Mouse (Mus musculus): ENCODE data around the gene Rbbp7. TPM values are rescaled to one million over a fixed set of nuclear protein-coding genes. Genes with fewer than 3 reads are reported as not detected.

Rbbp7 gene
- polyA plus RNA-seq (2014; fragmentation: Nextera tagmentation; extraction: Ambion mirVana): 366 and 367 TPM in 2 replicates

DNA sequence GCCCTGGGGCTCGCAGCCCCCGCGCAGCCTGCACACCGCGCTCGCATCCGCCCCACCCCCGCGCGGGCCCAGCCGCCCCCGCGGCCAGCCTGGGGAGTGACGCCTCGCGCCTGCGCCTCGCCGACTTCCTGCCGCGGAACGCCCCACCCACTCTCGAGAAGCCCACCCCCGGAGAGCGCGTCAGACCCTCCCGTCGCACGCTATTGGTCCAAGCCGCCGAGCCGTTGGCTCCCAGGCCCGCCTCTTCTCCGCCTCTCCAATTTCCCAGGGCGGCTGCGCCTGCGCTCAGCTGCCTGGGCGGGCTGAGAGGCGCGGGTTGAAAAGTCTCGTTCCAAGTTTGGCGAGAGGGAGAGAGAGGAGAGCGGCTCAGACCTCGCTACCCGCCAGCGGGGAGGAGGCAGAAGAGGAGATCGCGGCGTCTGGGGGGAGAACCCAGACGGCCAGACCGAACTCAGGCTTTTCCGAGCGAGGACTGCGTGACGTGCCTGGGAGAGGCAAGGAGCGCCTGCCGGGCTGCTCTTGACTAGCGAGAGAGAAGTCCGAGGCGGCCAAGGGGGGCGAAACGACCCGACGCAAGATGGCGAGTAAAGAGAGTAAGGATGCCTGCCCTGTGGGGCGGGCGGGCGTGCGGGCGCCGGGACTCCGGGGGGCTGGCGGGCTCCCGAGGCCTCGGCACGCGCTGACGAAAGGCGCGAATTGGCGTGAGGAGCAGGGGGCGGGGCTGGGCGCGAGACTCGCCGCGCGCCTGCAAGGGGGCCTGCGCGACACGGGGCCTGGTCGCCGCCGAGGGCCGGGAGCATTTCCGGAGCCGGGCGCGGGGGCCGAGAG lies at the start of gene Rbbp7:
Gene Rbbp7, plus strand, starts transcription at position 288 of the 828 bp plus-strand sequence.
- WGBS: 21% methylated on average over 61 of the region's 100 CpGs
- H3K4me3 ChIP-seq (ENCODE audit: low read depth, low read length): peak within 1 kb of the TSS; percentile 49
- no peaks in the 10 kb centered on the region for H3K27me3 ChIP-seq (ENCODE audit: control insufficient read depth, insufficient read depth, low read length)
- peak; percentile 97 for ATAC-seq (replicated peaks; ENCODE audit: low FRiP score)
- peak within 1 kb of the TSS; percentile 44 for H3K4me2 ChIP-seq (ENCODE audit: low read depth, low read length, severe bottlenecking)
- peak within 1 kb of the TSS; percentile 71 for H3K9ac ChIP-seq (ENCODE audit: low read length)
- no peaks in the 10 kb centered on the region for H3K36me3 ChIP-seq (ENCODE audit: control insufficient read depth, insufficient read depth, low read length)
- no peaks in the 10 kb centered on the region for H3K9me3 ChIP-seq (ENCODE audit: control insufficient read depth, low read length)
- H3K27ac ChIP-seq (ENCODE audit: low read depth, low read length): peak within 1 kb of the TSS; percentile 94
- H3K4me1 ChIP-seq (replicated peaks; ENCODE audit: control insufficient read depth, insufficient read depth, low read length): no peaks in the 10 kb centered on the region
- DNase-seq (ENCODE audit: low spot score): peak; percentile 96

DNA sequence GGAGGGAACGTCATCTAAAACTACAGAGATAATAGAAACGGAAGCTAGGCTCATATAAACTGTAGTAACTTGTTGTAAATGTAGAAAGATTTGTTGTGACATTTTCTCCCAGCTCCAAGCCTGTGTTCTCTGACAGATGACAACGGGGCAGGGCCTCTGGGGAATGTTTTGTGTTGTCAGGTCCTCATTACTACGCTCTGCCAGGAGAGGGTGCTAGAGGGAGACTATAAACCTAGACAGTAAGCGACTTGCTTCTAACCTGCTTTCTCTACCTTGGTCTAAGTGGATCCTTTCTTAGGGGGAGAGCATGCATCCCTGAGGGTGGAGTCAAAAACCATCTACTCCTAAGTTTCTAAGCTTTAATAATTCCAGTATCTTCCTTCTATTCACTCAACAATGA lies 42.4 kb upstream of the Rbbp7 start:
- H3K36me3 ChIP-seq (ENCODE audit: control insufficient read depth, insufficient read depth, low read length): no peaks in the 10 kb centered on the region
- H3K9me3 ChIP-seq (ENCODE audit: control insufficient read depth, low read length): no peaks in the 10 kb centered on the region
- no peak overlapping the region for H3K4me3 ChIP-seq (ENCODE audit: low read depth, low read length)
- WGBS: 37% methylated on average over 5 of the region's 5 CpGs
- H3K27ac ChIP-seq (ENCODE audit: low read depth, low read length): no peak overlapping the region
- H3K4me1 ChIP-seq (replicated peaks; ENCODE audit: control insufficient read depth, insufficient read depth, low read length): no peaks in the 10 kb centered on the region
- no peaks in the 10 kb centered on the region for H3K27me3 ChIP-seq (ENCODE audit: control insufficient read depth, insufficient read depth, low read length)
- H3K9ac ChIP-seq (ENCODE audit: low read length): no peak overlapping the region
- no peak overlapping the region for H3K4me2 ChIP-seq (ENCODE audit: low read depth, low read length, severe bottlenecking)
- peak; percentile 60; the same call in 1 of the 2 replicates for ATAC-seq (replicated peaks; ENCODE audit: low FRiP score)
- DNase-seq (ENCODE audit: low spot score): peak; percentile 66

DNA sequence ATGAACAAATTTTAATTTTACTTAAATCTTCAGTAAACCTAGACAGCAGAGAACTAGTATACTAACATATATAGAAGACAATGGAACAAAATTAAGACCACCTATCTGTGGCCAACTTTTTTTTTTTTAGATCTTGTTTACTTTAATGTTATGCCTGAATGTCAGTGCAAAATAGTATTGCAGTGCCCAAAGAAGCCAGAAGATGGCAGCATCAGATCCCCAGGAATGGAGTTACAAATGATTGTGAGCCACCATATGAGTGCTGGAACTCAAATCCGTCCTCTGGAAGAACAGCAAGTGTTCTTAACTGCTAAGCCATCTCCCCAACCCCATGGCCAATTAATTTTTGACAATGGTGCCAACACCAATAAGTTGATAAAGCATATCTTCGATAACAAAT lies 40.6 kb upstream of the Rbbp7 start:
- no peaks in the 10 kb centered on the region for H3K36me3 ChIP-seq (ENCODE audit: control insufficient read depth, insufficient read depth, low read length)
- ATAC-seq (replicated peaks; ENCODE audit: low FRiP score) (no peak), DNase-seq (ENCODE audit: low spot score) (no peak)
- no peaks in the 10 kb centered on the region for H3K27me3 ChIP-seq (ENCODE audit: control insufficient read depth, insufficient read depth, low read length)
- H3K4me1 ChIP-seq (replicated peaks; ENCODE audit: control insufficient read depth, insufficient read depth, low read length): no peaks in the 10 kb centered on the region
- H3K4me3 ChIP-seq (ENCODE audit: low read depth, low read length): no peak overlapping the region
- H3K27ac ChIP-seq (ENCODE audit: low read depth, low read length): no peak overlapping the region
- no peaks in the 10 kb centered on the region for H3K9me3 ChIP-seq (ENCODE audit: control insufficient read depth, low read length)
- no peak overlapping the region for H3K9ac ChIP-seq (ENCODE audit: low read length)
- 33% methylated on average over 2 of the region's 2 CpGs for WGBS
- no peak overlapping the region for H3K4me2 ChIP-seq (ENCODE audit: low read depth, low read length, severe bottlenecking)

DNA sequence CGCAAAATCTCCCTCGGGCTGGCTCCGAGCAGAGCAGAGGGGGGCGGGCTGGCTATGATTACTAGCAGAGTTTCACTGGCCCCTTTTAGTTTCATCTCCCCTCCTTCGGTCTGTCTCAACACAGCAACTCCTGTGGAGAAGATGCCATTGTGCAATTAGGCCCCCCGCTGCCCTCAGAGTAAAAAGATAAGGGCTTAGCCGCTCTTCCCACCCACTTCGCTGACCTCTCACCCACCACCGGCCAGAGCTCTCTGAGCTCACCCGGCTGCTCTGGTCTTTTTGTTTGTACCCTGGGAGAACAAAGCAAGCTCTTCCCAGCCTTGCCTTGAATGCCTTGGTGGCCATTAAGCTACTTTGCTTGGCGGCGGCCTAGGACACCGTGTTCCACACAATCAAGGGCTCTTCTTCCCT lies 32.8 kb upstream of the Rbbp7 start:
- ATAC-seq (replicated peaks; ENCODE audit: low FRiP score): peak; percentile 77
- WGBS: 18% methylated on average over 13 of the region's 13 CpGs

DNA sequence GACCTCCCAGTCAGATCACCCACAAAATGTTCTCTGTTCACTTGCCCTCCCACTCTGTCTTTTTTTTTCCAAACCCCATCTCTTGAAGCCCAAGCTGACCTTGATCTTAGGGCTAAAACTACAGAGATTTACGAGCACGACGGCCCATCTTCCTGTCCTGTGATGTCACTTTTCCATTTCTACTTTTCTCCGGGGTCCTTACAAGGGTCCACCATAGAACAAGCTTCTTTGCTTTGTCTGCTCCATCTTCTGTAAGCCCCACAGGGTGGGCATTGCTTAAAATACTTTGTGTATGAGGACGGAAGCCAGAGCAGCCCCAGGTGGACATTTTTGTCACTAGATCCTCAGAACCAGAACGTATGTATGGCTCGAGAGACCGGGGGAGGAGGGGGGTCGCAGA lies 32.4 kb upstream of the Rbbp7 start:
- no peaks in the 10 kb centered on the region for H3K9me3 ChIP-seq (ENCODE audit: control insufficient read depth, low read length)
- ATAC-seq (replicated peaks; ENCODE audit: low FRiP score): peak; percentile 37
- 41% methylated on average over 9 of the region's 9 CpGs for WGBS

More for the DNA sequence above, 32.8 kb upstream of the Rbbp7 start:
- H3K36me3 ChIP-seq (ENCODE audit: control insufficient read depth, insufficient read depth, low read length): no peaks in the 10 kb centered on the region
- DNase-seq (ENCODE audit: low spot score): peak; percentile 56
- H3K4me3 ChIP-seq (ENCODE audit: low read depth, low read length): no peak overlapping the region
- H3K9ac ChIP-seq (ENCODE audit: low read length): no peak overlapping the region
- no peak overlapping the region for H3K4me2 ChIP-seq (ENCODE audit: low read depth, low read length, severe bottlenecking)
- H3K9me3 ChIP-seq (ENCODE audit: control insufficient read depth, low read length): no peaks in the 10 kb centered on the region
- no peaks in the 10 kb centered on the region for H3K27me3 ChIP-seq (ENCODE audit: control insufficient read depth, insufficient read depth, low read length)
- H3K4me1 ChIP-seq (replicated peaks; ENCODE audit: control insufficient read depth, insufficient read depth, low read length): no peaks in the 10 kb centered on the region
- no peak overlapping the region for H3K27ac ChIP-seq (ENCODE audit: low read depth, low read length)

DNA sequence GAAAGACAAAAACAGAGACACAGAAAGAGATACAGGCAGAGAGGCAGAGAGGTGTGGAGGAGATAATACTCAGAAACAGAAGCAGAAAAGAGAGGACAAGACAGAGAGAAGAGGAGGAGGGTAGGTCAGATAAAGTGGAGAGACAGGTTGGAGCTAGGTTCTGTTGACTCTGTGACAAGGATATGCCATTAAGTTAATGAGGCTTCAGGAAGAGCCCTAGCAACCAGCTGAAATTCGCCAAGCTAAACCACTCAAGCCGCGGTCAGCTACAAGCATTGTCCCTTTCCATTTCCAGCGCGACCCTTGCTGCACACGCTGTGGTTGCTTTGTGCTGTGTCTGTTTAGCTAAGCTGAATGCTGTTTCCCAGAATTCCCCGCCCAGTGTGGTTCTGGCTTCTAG lies 32.0 kb upstream of the Rbbp7 start:
- peak; percentile 56 for DNase-seq (ENCODE audit: low spot score)
- Histone ChIP-seq H3K9ac (ENCODE audit: low read length) (no peak overlapping the region), H3K9me3 (ENCODE audit: control insufficient read depth, low read length) (no peaks in the 10 kb centered on the region), H3K27me3 (ENCODE audit: control insufficient read depth, insufficient read depth, low read length) (no peaks in the 10 kb centered on the region), H3K27ac (ENCODE audit: low read depth, low read length) (no peak overlapping the region), H3K36me3 (ENCODE audit: control insufficient read depth, insufficient read depth, low read length) (no peaks in the 10 kb centered on the region), H3K4me2 (ENCODE audit: low read depth, low read length, severe bottlenecking) (no peak overlapping the region), H3K4me1 (replicated peaks; ENCODE audit: control insufficient read depth, insufficient read depth, low read length) (no peaks in the 10 kb centered on the region), H3K4me3 (ENCODE audit: low read depth, low read length) (no peak overlapping the region)
- peak; percentile 61 for ATAC-seq (replicated peaks; ENCODE audit: low FRiP score)
- WGBS: 25% methylated on average over 7 of the region's 7 CpGs

More for the DNA sequence above, 32.4 kb upstream of the Rbbp7 start:
- Histone ChIP-seq H3K4me2 (ENCODE audit: low read depth, low read length, severe bottlenecking) (no peak overlapping the region), H3K36me3 (ENCODE audit: control insufficient read depth, insufficient read depth, low read length) (no peaks in the 10 kb centered on the region), H3K9ac (ENCODE audit: low read length) (no peak overlapping the region), H3K4me3 (ENCODE audit: low read depth, low read length) (no peak overlapping the region), H3K4me1 (replicated peaks; ENCODE audit: control insufficient read depth, insufficient read depth, low read length) (no peaks in the 10 kb centered on the region), H3K27ac (ENCODE audit: low read depth, low read length) (no peak overlapping the region), H3K27me3 (ENCODE audit: control insufficient read depth, insufficient read depth, low read length) (no peaks in the 10 kb centered on the region)
- no peak for DNase-seq (ENCODE audit: low spot score)

DNA sequence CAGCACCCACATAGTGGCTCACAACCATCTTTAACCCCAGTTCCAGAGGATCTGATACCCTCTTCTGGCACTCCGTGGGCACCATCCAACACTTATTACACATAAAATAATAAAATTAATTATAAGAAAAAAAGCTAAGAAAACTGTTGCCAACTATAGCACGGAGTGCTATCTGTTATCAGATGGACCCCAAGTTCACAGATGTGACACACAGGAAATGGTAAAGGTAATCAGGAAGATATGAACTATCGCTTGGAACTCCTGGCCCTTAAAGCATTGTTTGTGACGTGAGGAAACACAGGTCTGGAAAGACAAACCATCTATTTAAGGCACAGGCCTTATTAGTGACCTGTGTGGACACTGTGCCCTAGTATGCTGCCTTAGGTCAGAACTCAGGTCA lies 30.2 kb upstream of the Rbbp7 start:
- Histone ChIP-seq H3K4me3 (ENCODE audit: low read depth, low read length) (no peak overlapping the region), H3K9ac (ENCODE audit: low read length) (no peak overlapping the region), H3K9me3 (ENCODE audit: control insufficient read depth, low read length) (no peaks in the 10 kb centered on the region), H3K27me3 (ENCODE audit: control insufficient read depth, insufficient read depth, low read length) (no peaks in the 10 kb centered on the region), H3K4me2 (ENCODE audit: low read depth, low read length, severe bottlenecking) (no peak overlapping the region), H3K27ac (ENCODE audit: low read depth, low read length) (no peak overlapping the region), H3K36me3 (ENCODE audit: control insufficient read depth, insufficient read depth, low read length) (no peaks in the 10 kb centered on the region), H3K4me1 (replicated peaks; ENCODE audit: control insufficient read depth, insufficient read depth, low read length) (no peaks in the 10 kb centered on the region)
- DNase-seq (ENCODE audit: low spot score): no peak
- 87% methylated on average over 4 of the region's 4 CpGs for WGBS
- no peak for ATAC-seq (replicated peaks; ENCODE audit: low FRiP score)

DNA sequence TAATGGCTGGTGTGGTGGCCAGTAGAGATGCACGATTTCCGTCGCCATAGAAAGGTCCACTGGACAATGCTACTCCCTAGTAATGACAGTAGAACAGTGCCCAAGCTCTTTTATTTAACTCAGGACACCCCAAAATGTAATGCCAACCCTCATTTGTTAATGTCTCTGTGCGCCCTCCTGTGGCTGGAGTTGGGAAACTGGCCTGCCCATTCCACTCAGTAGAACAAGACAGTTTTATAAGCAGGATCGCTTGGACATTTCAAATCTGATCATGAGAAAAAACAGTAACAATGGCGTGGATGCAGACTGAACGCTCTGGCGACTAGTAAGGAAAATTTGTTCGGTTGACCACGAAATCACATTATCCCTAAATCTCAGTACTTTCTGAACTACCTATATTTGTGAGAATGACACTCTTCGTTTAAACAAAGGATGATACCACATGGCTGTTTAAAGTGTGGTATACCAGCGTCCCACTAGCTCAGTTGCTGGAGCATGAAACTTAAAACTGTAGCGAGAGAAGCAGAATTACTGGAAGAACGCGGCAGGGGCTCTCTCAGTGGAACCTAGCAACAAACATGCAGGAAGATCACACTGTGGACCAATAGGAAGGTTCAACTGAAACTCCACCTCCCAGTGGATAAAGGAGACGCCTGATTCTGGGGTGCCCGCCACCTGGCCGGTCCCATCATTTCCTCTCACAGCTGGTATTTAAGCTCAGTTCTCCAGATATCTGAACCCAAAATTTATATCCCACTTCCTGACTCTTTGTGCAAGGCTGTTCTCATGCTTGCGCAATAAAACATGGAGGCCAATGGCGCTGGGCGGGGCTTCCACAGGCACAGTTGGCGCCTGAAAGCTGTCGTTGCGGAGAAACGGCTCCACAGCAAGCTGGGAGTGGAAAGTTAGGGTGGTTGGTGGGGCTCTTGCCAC lies 24.9 kb upstream of the Rbbp7 start:
- Histone ChIP-seq H3K9me3 (ENCODE audit: control insufficient read depth, low read length) (no peaks in the 10 kb centered on the region), H3K9ac (ENCODE audit: low read length) (peak overlapping the region; percentile 47), H3K4me1 (replicated peaks; ENCODE audit: control insufficient read depth, insufficient read depth, low read length) (no peaks in the 10 kb centered on the region), H3K36me3 (ENCODE audit: control insufficient read depth, insufficient read depth, low read length) (no peaks in the 10 kb centered on the region), H3K4me2 (ENCODE audit: low read depth, low read length, severe bottlenecking) (peak overlapping the region; percentile 53), H3K27ac (ENCODE audit: low read depth, low read length) (peak overlapping the region; percentile 46; the same call in 1 of the 2 replicates), H3K27me3 (ENCODE audit: control insufficient read depth, insufficient read depth, low read length) (no peaks in the 10 kb centered on the region), H3K4me3 (ENCODE audit: low read depth, low read length) (peak overlapping the region; percentile 33)
- ATAC-seq (replicated peaks; ENCODE audit: low FRiP score) (peak; percentile 88), DNase-seq (ENCODE audit: low spot score) (peak; percentile 70)
- 25% methylated on average over 25 of the region's 25 CpGs for WGBS
